Mouse (Mus musculus) E14TG2a.4 (cell line): ENCODE results near the gene Apln.

Experiments
- CTCF ChIP-seq: conservative IDR thresholded peaks from 2 replicates; pipeline ENCODE4 v1.5.1; 2014; ENCODE audit warnings: low read length
- NANOG ChIP-seq: IDR thresholded peaks from 2 replicates; pipeline ENCODE4 v1.6.1; 2014; ENCODE audit warnings: borderline replicate concordance, low read length, mixed read lengths
- POU5F1 ChIP-seq: IDR thresholded peaks from 2 replicates; pipeline ENCODE4 v1.6.1; 2014; ENCODE audit warnings: low read length, borderline replicate concordance

GRCm38 (mm10) chrX:47998412-47998811, 36.2 kb downstream of the Apln start:
- TF ChIP-seq CTCF: no peak
- TF ChIP-seq NANOG: no peak
- TF ChIP-seq POU5F1: no peak
